Mouse (Mus musculus) embryo, embryonic 10 days (tissue): ENCODE results near the gene Cobl.

ENCODE experiments used
- DNase-seq: peaks from one replicate; pipeline ENCODE4 v3.0.0-alpha.2; 2015; ENCODE audit warnings: low spot score

Gene Cobl

DNA sequence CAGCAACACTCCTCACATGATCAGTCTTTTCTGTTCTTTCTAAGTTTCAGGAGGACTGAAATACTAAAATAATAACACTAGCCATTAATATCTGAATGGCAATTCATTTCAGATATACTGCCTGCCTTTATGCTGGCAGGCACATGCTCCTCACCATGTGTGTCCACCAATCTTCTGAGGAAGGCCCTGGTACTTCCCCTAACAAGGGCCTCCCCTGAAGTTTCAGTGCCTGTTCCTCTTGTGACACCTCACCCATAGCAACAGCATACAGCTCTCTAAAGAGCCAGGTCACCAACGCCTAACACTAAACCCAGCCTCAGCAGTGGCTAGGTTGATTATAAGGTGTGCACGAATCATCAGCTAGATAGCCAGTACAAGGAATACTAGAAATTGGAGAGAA, 20.5 kb downstream of the Cobl start:
- no peak for DNase-seq

DNA sequence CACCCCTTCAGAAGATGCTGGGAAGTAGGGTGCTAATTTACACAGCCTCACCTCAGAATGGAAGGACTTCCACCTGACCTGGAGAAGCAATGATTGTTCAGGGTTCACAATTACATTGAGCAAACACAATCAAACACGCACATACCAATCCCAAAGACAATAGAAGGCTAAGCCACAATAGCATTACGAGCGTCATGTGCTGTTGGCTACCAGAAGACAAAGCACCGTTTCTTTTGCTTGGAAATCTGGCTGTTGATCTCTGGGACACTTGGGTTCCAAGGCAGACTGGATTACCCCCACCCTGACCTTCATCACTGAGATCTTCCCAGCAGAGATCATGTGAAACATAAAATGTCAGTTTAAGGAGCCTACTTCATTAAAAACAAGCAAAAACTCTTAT, 21.1 kb downstream of the Cobl start:
- DNase-seq, result no peak

- no peak for DNase-seq
Observed at GRCm38 (mm10) chr11:12443185-12443584, 21.6 kb downstream of the Cobl start.

DNA sequence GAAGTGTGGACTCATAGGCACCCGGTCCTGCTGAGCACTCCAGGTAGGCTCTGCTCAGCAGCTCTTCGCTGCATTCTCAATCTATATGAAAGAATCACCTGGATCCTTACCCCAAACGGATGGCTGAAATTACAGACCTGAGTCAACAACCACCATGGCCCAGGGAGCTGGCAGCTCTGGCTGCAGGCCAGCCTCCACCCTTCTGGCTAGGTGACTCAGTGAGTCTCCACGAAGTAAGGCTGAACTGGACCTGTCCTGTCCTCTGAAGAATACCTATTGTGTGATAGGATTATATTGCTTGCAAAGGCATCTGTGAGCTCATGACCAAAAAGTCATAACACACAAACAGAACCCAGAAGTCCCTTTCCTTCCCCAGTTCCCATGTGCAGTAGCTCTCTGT, 22.5 kb downstream of the Cobl start:
- DNase-seq, result no peak

- DNase-seq, result no peak
Observed at GRCm38 (mm10) chr11:12435905-12436304, 28.9 kb downstream of the Cobl start.

DNA sequence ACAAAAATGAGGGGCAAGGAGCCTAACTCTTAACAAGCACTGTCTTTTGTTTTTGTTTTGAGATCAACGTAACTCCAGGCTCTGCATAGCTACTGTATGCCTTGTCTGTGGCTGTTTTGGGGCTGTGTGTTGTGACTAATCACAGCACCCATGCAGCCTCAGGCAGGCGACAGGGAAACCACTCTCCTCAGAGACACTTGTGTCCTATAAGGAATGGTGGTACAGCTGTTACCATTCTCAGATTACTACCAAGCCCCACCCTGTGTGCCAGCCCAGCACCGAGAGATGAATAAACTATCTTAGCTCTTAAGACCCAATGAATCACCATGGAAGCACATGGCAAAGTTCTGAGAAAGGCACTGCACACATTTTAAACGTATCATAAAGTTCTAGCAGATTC, 29.7 kb downstream of the Cobl start:
- no peak for DNase-seq

DNA sequence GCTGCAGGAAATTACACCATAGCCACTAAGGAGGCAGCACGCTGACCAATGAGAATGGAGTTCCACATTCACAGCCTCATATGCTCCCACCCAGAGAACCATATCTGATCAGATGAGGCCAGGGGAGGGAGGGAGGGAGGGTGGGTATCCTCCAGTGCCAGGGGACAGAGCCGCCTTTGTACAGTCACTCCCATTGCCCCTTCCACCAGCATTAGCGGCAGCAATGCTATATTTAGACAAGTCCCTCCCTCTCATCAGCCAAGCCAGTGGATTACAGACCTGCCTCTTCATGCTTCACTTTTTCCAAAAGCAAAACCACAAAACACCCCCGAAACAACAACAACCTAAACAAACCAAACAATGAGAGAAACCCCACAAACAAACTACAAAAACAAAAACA, 30.2 kb downstream of the Cobl start:
- DNase-seq, result no peak

- DNase-seq, result no peak
Observed at GRCm38 (mm10) chr11:12431911-12432310, 32.8 kb downstream of the Cobl start.

- peak; percentile 24 for DNase-seq
Observed at GRCm38 (mm10) chr11:12430231-12431041, 34.3 kb downstream of the Cobl start.

- DNase-seq, result no peak
Observed at GRCm38 (mm10) chr11:12426746-12427145, 38.0 kb downstream of the Cobl start.

GRCm38 (mm10) chr11:12424205-12424604, 40.6 kb downstream of the Cobl start:
- no peak for DNase-seq

GRCm38 (mm10) chr11:12421183-12421582, 43.6 kb downstream of the Cobl start:
- no peak for DNase-seq

DNA sequence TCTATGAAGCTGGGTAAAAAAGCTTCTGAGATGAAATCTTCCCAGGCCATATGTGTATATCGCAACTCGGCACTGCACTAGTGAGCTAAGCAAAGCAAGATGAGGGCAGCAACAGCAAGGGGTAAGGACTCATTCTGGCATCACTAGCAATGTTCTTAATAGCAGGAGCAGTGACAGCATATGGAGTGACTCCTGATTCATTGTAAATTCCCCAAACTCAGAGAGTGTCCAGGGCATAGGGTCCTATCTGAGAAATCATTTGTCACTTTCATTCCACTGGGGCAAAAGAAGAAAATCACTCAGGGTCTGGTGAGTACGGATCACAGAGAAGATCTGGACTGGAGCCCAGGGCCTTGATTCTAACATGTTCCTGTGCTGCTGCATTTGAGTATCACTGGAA, 44.6 kb downstream of the Cobl start:
- no peak for DNase-seq

- DNase-seq, result no peak
Observed at GRCm38 (mm10) chr11:12416899-12417298, 47.9 kb downstream of the Cobl start.

- DNase-seq, result peak; percentile 86
Observed at GRCm38 (mm10) chr11:12415329-12415728, 49.4 kb downstream of the Cobl start.

- no peak for DNase-seq
Observed at GRCm38 (mm10) chr11:12411950-12412349, 52.8 kb downstream of the Cobl start.

DNA sequence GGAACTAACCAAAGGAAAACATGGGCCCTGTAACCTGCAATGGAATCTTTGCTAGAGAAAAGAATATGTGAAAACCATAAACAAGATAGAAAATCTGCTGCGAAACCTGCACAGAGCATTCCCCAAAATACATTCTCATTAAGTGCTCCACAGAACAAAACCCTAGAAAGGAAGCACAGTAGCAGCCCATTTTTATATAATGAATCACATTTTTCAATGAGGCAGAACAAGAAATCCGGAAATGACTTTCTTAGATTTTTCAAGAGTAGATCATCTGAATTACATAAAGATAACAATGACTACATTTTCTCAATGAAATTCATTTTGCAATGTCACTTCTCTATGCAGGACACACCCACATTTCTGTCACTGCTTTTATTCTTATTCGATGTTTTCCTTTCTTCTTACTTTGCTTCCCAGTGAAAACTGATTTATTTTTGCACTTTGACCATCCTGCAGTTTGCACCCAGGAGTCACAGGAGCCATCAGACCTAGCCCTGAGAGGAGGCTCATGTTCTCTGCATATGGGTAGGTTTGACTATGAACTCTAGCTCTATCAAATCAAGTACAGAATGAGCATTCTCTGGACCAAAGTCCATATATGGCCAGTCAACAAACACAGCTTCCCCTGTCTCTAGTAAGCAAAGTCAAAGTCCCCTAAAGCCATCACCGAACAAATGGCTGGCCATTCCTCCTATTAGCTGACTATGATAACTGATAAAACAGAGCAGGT, 53.5 kb downstream of the Cobl start:
- no peak for DNase-seq

DNA sequence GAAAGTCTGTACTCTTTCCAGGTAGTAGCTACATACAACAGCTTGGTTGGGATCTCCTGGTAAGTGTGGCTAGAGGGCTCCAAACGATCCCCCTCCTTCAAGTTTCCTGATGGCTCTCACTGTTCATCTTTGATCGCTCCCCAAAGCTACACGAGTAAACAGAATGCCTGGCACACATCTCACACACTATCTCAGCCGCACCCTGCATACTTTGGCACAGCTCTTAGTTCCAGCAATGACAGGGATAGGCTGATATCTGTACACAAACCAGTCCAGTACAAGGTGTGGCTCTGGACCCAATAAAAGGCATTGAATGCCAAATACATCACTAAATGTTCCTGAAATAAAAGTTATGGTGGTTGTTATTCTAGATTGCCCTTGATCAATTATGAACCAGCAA, 55.3 kb downstream of the Cobl start:
- DNase-seq, result no peak

DNA sequence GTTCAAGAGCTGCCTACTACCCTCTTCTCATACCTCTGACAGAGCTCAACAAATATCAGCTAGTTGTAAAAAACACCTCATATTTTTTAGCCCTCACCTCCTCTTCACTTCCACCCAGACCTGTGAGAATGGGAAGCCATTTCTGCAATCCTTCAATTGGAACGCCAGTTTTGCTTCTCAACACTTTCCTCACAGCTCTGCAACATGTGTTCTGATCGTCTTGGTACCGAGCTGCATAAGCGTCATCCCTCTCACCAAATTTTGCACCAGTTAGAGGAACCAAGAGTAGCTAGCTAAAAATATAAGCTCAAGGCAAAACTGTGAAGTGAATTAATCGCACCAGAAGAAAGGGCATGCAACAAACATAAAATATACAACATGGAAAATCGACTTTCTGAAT, 56.9 kb downstream of the Cobl start:
- no peak for DNase-seq

DNA sequence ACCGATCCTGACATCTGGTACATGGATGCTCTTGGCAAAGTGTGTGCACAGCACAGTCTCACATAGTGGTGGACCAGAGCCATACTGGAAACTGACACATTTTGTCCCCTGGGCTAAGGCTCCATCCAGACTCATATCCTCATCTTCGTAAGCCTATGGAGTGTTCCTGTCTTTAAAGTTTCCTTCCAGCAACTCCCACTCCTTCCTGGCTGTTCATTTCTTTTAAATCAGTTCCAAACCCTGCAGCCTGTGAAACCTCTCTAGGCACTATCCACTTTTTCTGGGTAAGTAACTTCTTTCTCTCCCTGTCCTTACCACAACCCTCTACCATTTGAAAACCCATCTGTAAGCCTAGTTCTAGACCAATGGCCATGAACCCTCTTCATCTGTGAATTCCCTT, 64.9 kb downstream of the Cobl start:
- no peak for DNase-seq

DNA sequence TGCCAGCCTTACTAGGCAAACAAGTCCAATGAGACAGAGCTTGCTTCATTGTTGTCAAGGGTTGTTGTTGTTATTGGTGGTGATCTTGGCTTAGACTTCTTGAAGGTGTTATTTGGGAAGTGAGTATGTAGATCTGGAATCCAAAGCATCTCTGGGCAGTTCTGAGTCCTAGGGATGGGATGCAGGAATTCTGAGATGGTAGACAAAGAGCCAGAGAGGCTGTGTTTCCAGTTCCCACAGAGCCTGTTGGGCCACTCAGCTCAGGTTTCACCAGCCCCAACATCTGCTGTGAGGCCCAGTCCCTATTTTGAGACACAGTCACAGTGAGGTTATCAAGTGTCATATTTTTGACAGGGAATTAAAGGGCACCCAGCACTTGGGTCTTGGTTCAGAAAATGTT, 68.6 kb downstream of the Cobl start:
- peak; percentile 35 for DNase-seq

GRCm38 (mm10) chr11:12394701-12395100, 70.1 kb downstream of the Cobl start:
- DNase-seq, result no peak

DNA sequence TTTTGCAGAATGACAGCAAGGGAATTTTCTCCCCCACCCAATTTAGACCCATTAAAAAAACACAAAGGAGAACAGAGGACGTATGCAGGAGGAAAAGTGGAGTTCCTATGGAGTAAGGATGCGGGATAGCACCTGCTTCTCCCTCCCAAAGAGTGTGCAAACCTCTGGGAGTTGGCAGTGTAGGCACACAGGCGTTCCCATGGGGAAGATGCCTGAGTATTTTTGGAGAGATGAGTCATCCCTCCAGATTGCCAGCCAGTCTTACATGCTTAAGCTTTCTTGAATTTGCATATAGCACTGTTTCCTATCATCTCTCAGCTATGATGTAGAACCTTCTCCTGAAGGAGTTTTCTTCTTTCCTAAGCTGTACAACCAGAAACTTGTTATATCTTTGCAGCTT, 70.6 kb downstream of the Cobl start:
- no peak for DNase-seq

DNA sequence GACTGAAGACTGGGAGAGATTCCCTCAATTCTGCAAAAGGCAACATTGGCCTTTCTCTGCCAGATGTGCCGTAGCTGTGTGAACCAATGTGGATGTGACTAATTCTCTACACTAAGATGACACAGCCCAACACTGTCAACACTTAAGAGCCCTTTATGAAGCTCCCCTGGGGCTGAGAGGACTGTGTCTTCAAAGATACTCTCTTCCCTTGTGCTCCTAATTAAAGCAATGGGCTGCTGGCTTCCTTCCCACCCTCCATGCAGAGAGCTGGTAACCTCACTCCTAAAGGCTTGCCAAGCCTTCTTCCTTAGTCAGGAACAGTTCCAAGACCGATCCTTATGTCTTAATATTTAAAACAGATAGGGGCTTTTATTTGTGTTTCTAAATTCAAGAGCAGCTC, 79.9 kb downstream of the Cobl start:
- no peak for DNase-seq
